ENCODE assay signal across 8 mouse cellular contexts in the genomic region with DNA sequence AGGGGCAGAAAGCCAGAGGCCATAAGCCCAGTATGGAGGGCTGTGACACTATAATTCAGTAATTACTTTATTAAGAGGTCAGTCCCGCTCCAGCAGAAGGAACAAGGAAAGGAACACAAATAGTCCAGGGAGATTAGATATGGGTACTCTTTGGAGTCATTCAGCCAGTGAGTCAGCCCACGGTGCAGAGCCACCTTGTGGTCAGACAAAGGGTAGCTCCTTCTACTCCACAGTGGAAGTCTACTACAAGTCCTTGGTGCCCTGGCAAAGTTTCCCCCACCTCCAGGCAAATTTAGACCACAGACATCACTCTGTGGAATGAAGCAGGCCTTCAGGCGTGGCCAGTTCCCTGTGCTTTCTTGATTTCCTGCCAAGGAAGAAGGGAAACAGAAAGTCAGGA. TPM values are rescaled to one million over a fixed set of nuclear protein-coding genes. Genes with fewer than 3 reads are reported as not detected.
A peak's percentile ranks its signal among the peaks of the same experiment; 100 is the strongest.
DNase-seq lines count a peak whose midpoint lies in the region; ATAC-seq and TF ChIP-seq lines count a peak whose summit lies in the region.

No protein-coding gene starts in this region.

- H3K27me3 ChIP-seq in intestine, embryonic 16.5 days (replicated peaks; ENCODE audit: control insufficient read depth, insufficient read depth, low read length) = peaks cover 7% of the 10 kb centered on the region
- peaks cover 19% of the 10 kb centered on the region for H3K27me3 ChIP-seq in liver, embryonic 13.5 days

- peak; percentile 67 for TF ChIP-seq CTCF in bone marrow macrophage, adult 2 months (IDR thresholded peaks at IDR 0.05; ENCODE audit: low read depth, low read length)

- no peaks in the 10 kb centered on the region for H3K9me3 ChIP-seq in intestine, embryonic 16.5 days (ENCODE audit: control insufficient read depth, low read length)
- H3K9me3 ChIP-seq in liver, embryonic 13.5 days (replicated peaks) = no peaks in the 10 kb centered on the region

- H3K27ac ChIP-seq in bone marrow macrophage, adult 2 months (ENCODE audit: insufficient read depth, low read depth, low read length) = no peak overlapping the region
- peak overlapping the region; percentile 86 for H3K27ac ChIP-seq in intestine, embryonic 16.5 days (ENCODE audit: low read length)
- H3K27ac ChIP-seq in liver, embryonic 13.5 days = peak overlapping the region; percentile 72

- ATAC-seq in granulocyte monocyte progenitor cell, adult 5-6 weeks (replicated peaks; ENCODE audit: poor library complexity, severe bottlenecking) = peak; percentile 68
- peak; percentile 68 for ATAC-seq in intestine, embryonic 16.5 days
- ATAC-seq in liver, embryonic 13.5 days (ENCODE audit: low read depth) = peak; percentile 69
- no peak for ATAC-seq in monocyte, adult 5-6 weeks (replicated peaks; ENCODE audit: insufficient number of reproducible peaks, low FRiP score, low TSS enrichment, poor library complexity, severe bottlenecking)

- 0 out of 2 replicates have a peak, but pooled peaks cover 7% of the 10 kb centered on the region for H3K36me3 ChIP-seq in intestine, embryonic 16.5 days (ENCODE audit: control insufficient read depth, insufficient read depth, low read length)
- H3K36me3 ChIP-seq in liver, embryonic 13.5 days = peaks cover 41% of the 10 kb centered on the region

- no peak for TF ChIP-seq POLR2A in bone marrow macrophage, adult 2 months (IDR thresholded peaks at IDR 0.05; ENCODE audit: borderline replicate concordance, low read depth, low read length)

- DNase-seq in urinary bladder, postnatal 14 days (ENCODE audit: low spot score) = peak; percentile 67
- no peak for DNase-seq in urinary bladder, adult 2 months (ENCODE audit: low spot score)
- peak; percentile 46 for DNase-seq in liver, embryonic 13.5 days
- peak; percentile 67 for DNase-seq in retina, embryonic 14.5 days (ENCODE audit: low spot score)

- peaks cover 9% of the 10 kb centered on the region for H3K4me1 ChIP-seq in bone marrow macrophage, adult 2 months (ENCODE audit: control insufficient read depth, insufficient read depth, low read length)
- peaks cover 20% of the 10 kb centered on the region for H3K4me1 ChIP-seq in intestine, embryonic 16.5 days (ENCODE audit: control insufficient read depth, insufficient read depth, low read length)
- H3K4me1 ChIP-seq in liver, embryonic 13.5 days (replicated peaks) = peaks cover 41% of the 10 kb centered on the region

- WGBS in intestine, embryonic 16.5 days = 20% methylated on average over 3 of the region's 3 CpGs
- WGBS in liver, embryonic 13.5 days (ENCODE audit: insufficient replicate concordance) = 11% methylated on average over 3 of the region's 3 CpGs

- H3K9ac ChIP-seq in intestine, embryonic 16.5 days (ENCODE audit: low read depth, low read length) = 0 out of 2 replicates have a peak overlapping the region, but pooled peaks have one; percentile 31
- H3K9ac ChIP-seq in liver, embryonic 13.5 days = peak overlapping the region; percentile 52

- peak overlapping the region; percentile 18; the same call in 1 of the 2 replicates for H3K4me2 ChIP-seq in intestine, embryonic 16.5 days (ENCODE audit: low read depth, low read length)
- no peak overlapping the region for H3K4me2 ChIP-seq in liver, embryonic 13.5 days

- no peak overlapping the region for H3K4me3 ChIP-seq in bone marrow macrophage, adult 2 months (ENCODE audit: insufficient read depth, low read length)
- H3K4me3 ChIP-seq in intestine, embryonic 16.5 days (ENCODE audit: low read length) = no peak overlapping the region
- H3K4me3 ChIP-seq in liver, embryonic 13.5 days (replicated peaks) = no peak overlapping the region

RNA-seq across cellular contexts. Expression of a gene that starts 0.8 kb away (rescaled TPM):
- polyA plus RNA-seq in urinary bladder, adult 2 months (2012; rRNA removed) = 8.9 and 9.5 TPM in 2 replicates
- polyA plus RNA-seq in bone marrow macrophage, adult 2 months (2012; ENCODE audit: insufficient read depth, insufficient read length, missing spikeins) = not detected in 2 replicates
- total RNA-seq in granulocyte monocyte progenitor cell, adult 5-6 weeks (2014; fragmentation: Nextera tagmentation) = not detected in 2 replicates
- total RNA-seq in granulocyte monocyte progenitor cell, adult 5-6 weeks (2017) = not detected in 2 replicates
- polyA plus RNA-seq in intestine, embryonic 16.5 days (2015; fragmentation: Nextera tagmentation; extraction: Ambion mirVana) = 0.81 and 1.4 TPM in 2 replicates
- 0.05 and 0.07 TPM in 2 replicates for polyA plus RNA-seq in liver, embryonic 13.5 days (2015; fragmentation: Nextera tagmentation; extraction: Ambion mirVana)
- total RNA-seq in monocyte, adult 5-6 weeks (2017) = not detected in 3 replicates

RNA-seq across cellular contexts. Expression of a gene that starts 8.2 kb away (rescaled TPM):
- 99.0 and 118 TPM in 2 replicates for polyA plus RNA-seq in urinary bladder, adult 2 months (2012; rRNA removed)
- polyA plus RNA-seq in bone marrow macrophage, adult 2 months (2012; ENCODE audit: insufficient read depth, insufficient read length, missing spikeins) = 32.1 and 32.3 TPM in 2 replicates
- total RNA-seq in granulocyte monocyte progenitor cell, adult 5-6 weeks (2014; fragmentation: Nextera tagmentation) = 41.9 and 58.1 TPM in 2 replicates
- total RNA-seq in granulocyte monocyte progenitor cell, adult 5-6 weeks (2017) = 33.2 and 35.9 TPM in 2 replicates
- polyA plus RNA-seq in intestine, embryonic 16.5 days (2015; fragmentation: Nextera tagmentation; extraction: Ambion mirVana) = 114 and 115 TPM in 2 replicates
- polyA plus RNA-seq in liver, embryonic 13.5 days (2015; fragmentation: Nextera tagmentation; extraction: Ambion mirVana) = 71.2 and 76.4 TPM in 2 replicates
- total RNA-seq in monocyte, adult 5-6 weeks (2017) = 23.1 to 45.9 TPM (median 32.7 TPM) in 3 replicates

RNA-seq across cellular contexts. Expression of a gene that starts 18.5 kb away (rescaled TPM):
- 35.2 and 35.4 TPM in 2 replicates for polyA plus RNA-seq in urinary bladder, adult 2 months (2012; rRNA removed)
- polyA plus RNA-seq in bone marrow macrophage, adult 2 months (2012; ENCODE audit: insufficient read depth, insufficient read length, missing spikeins) = 20.1 and 24.1 TPM in 2 replicates
- 22.7 and 45.8 TPM in 2 replicates for total RNA-seq in granulocyte monocyte progenitor cell, adult 5-6 weeks (2014; fragmentation: Nextera tagmentation)
- total RNA-seq in granulocyte monocyte progenitor cell, adult 5-6 weeks (2017) = 59.9 and 82.1 TPM in 2 replicates
- polyA plus RNA-seq in intestine, embryonic 16.5 days (2015; fragmentation: Nextera tagmentation; extraction: Ambion mirVana) = 101 and 104 TPM in 2 replicates
- polyA plus RNA-seq in liver, embryonic 13.5 days (2015; fragmentation: Nextera tagmentation; extraction: Ambion mirVana) = 69.6 and 75.8 TPM in 2 replicates
- 21.2 to 48.1 TPM (median 23.8 TPM) in 3 replicates for total RNA-seq in monocyte, adult 5-6 weeks (2017)

RNA-seq across cellular contexts. Expression of a gene that starts 20.3 kb away (rescaled TPM):
- polyA plus RNA-seq in urinary bladder, adult 2 months (2012; rRNA removed) = 3.8 and 4.0 TPM in 2 replicates
- polyA plus RNA-seq in bone marrow macrophage, adult 2 months (2012; ENCODE audit: insufficient read depth, insufficient read length, missing spikeins) = 3.3 and 4.7 TPM in 2 replicates
- total RNA-seq in granulocyte monocyte progenitor cell, adult 5-6 weeks (2014; fragmentation: Nextera tagmentation) = 0.84 and 2.8 TPM in 2 replicates
- total RNA-seq in granulocyte monocyte progenitor cell, adult 5-6 weeks (2017) = 3.9 and 6.0 TPM in 2 replicates
- polyA plus RNA-seq in intestine, embryonic 16.5 days (2015; fragmentation: Nextera tagmentation; extraction: Ambion mirVana) = 7.4 and 7.7 TPM in 2 replicates
- 12.6 and 13.9 TPM in 2 replicates for polyA plus RNA-seq in liver, embryonic 13.5 days (2015; fragmentation: Nextera tagmentation; extraction: Ambion mirVana)
- 4.1 to 15.4 TPM (median 6.4 TPM) in 3 replicates for total RNA-seq in monocyte, adult 5-6 weeks (2017)

RNA-seq across cellular contexts. Expression of a gene that starts 24.3 kb away (rescaled TPM):
- polyA plus RNA-seq in urinary bladder, adult 2 months (2012; rRNA removed) = 23.8 and 26.1 TPM in 2 replicates
- 18.9 and 20.8 TPM in 2 replicates for polyA plus RNA-seq in bone marrow macrophage, adult 2 months (2012; ENCODE audit: insufficient read depth, insufficient read length, missing spikeins)
- total RNA-seq in granulocyte monocyte progenitor cell, adult 5-6 weeks (2014; fragmentation: Nextera tagmentation) = 21.2 and 21.9 TPM in 2 replicates
- total RNA-seq in granulocyte monocyte progenitor cell, adult 5-6 weeks (2017) = 11.4 and 14.0 TPM in 2 replicates
- polyA plus RNA-seq in intestine, embryonic 16.5 days (2015; fragmentation: Nextera tagmentation; extraction: Ambion mirVana) = 32.7 and 33.1 TPM in 2 replicates
- polyA plus RNA-seq in liver, embryonic 13.5 days (2015; fragmentation: Nextera tagmentation; extraction: Ambion mirVana) = 26.2 and 26.8 TPM in 2 replicates
- 8.9 to 16.8 TPM (median 16.4 TPM) in 3 replicates for total RNA-seq in monocyte, adult 5-6 weeks (2017)
